Mouse (Mus musculus) bone marrow, adult 2 months (tissue): ENCODE results near the gene Kdm1a. TPM values are rescaled to one million over a fixed set of nuclear protein-coding genes. Genes with fewer than 3 reads are reported as not detected.

Source experiments
- H3K27ac ChIP-seq: fragments of 200-500 bp; 2 replicates; pipeline ENCODE4 v1.5.1; 2012; ENCODE audit warnings: low read depth, mild to moderate bottlenecking, control low read depth, inconsistent platforms, low read length; ENCODE audit not compliant: control insufficient read depth, poor library complexity, insufficient read depth
- H3K4me1 ChIP-seq: fragments of 200-500 bp; 2 replicates; pipeline ENCODE4 v1.6.1; 2011; ENCODE audit warnings: low read length; ENCODE audit not compliant: control insufficient read depth, insufficient read depth
- H3K4me3 ChIP-seq: fragments of 200-500 bp; replicated peaks from 2 replicates; pipeline ENCODE3; 2011; ENCODE audit warnings: mild to moderate bottlenecking, low read depth, low read length, control low read depth; ENCODE audit not compliant: control insufficient read depth
- CTCF ChIP-seq: fragments of 200-500 bp; IDR thresholded peaks from 2 replicates; pipeline ENCODE4 v1.5.1; 2011; ENCODE audit warnings: low read length, control low read depth; ENCODE audit not compliant: control insufficient read depth, insufficient read depth
- POLR2A ChIP-seq: fragments of 200-500 bp; IDR thresholded peaks from 2 replicates; pipeline ENCODE4 v1.6.1; 2011; ENCODE audit warnings: low read depth, mild to moderate bottlenecking, control low read depth, low read length, borderline replicate concordance; ENCODE audit not compliant: control insufficient read depth
- WGBS: fragments of 180-500 bp; shearing (Covaris S2); methylation state at CpG from one replicate; pipeline ENCODE4 v1.1.7; 2018; 5-methylcytosine and 5-hydroxymethylcytosine counted together
- polyA plus RNA-seq: library from polyadenylated mRNA; stranded (reverse); fragments of >200 nt; gene quantifications from 2 replicates; pipeline ENCODE4 v1.2.4, GENCODE M21; 2011; ENCODE audit warnings: low replicate concordance; ENCODE audit not compliant: missing spikeins, insufficient read depth, insufficient read length

Gene Kdm1a
- polyA plus RNA-seq, 1 experiment: 26.4 TPM

GRCm38 (mm10) chr4:136568629-136569028 lies 33.9 kb downstream of the Kdm1a start:
- Histone ChIP-seq H3K27ac (no peak overlapping the region), H3K4me1 (no peaks in the 10 kb centered on the region), H3K4me3 (no peak overlapping the region)
- WGBS: 81% methylated on average over 3 of the region's 3 CpGs
- no peak for TF ChIP-seq POLR2A
- no peak for TF ChIP-seq CTCF

- Histone ChIP-seq H3K27ac (no peak overlapping the region), H3K4me1 (no peaks in the 10 kb centered on the region), H3K4me3 (no peak overlapping the region)
- WGBS: 74% methylated on average over 6 of the region's 6 CpGs
- TF ChIP-seq POLR2A (no peak), CTCF (no peak)
Measured at GRCm38 (mm10) chr4:136562755-136563154, 39.8 kb downstream of the Kdm1a start.

DNA sequence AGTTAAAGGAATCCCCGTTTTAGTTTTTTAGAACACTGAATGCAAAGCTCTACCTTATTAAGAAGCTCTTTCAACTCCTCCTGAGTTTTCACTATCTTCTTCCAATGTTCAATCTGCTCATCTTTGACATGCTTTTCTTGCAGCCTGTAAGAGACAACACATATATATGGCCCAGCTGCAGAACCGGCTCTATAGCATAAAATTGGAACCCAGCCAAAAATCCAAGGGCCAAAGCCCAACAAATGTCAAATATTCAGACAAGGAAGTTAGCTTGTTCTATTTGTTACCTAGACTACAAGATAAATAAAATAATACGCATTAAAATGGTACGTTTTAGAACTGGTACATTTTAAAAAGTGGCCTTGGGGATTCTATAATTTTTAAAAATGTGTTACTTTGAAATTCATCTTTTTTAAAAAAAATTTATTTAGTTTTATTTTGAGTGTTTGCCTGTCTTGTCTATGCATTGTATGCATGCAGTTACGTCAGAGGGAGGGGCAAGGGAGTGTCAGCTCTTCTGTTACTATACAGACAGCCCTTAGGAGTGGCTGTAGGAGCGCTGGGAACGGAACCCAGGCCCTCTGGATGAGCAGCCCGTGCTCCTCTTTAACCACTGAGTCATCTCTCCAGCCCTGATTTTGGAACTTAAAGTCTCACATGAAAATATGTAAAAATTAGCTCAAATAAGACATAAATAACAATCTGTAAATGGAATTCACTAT lies 42.1 kb downstream of the Kdm1a start:
- H3K4me1 ChIP-seq: no peaks in the 10 kb centered on the region
- TF ChIP-seq CTCF (no peak), POLR2A (no peak)
- no peak overlapping the region for H3K27ac ChIP-seq
- WGBS: 86% methylated on average over 8 of the region's 8 CpGs
- no peak overlapping the region for H3K4me3 ChIP-seq

GRCm38 (mm10) chr4:136559690-136560089 lies 42.8 kb downstream of the Kdm1a start:
- TF ChIP-seq CTCF (no peak), POLR2A (no peak)
- 66% methylated on average over 2 of the region's 2 CpGs for WGBS
- Histone ChIP-seq H3K27ac (no peak overlapping the region), H3K4me1 (no peaks in the 10 kb centered on the region), H3K4me3 (no peak overlapping the region)

DNA sequence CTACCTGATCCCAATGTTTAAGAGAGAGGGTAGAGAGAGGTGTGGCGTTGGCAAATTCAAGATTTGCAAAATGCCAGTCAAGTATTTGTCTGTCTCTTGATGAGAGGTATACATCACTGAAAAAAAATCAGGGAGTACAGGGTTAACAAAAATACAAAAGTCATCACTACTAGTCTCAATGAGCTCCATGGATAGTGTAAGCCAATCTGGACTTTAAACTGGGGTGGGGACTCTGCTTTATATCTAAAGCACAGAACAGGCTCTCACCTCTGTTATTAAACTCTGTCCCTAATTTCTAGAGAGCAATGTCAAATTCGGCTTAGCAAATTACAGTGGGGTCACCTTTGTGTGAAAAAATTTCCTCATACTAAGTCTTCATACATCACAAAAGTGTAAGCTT lies 44.9 kb downstream of the Kdm1a start:
- no peak for TF ChIP-seq CTCF
- TF ChIP-seq POLR2A: no peak
- WGBS: 89% methylated on average over 2 of the region's 2 CpGs
- no peaks in the 10 kb centered on the region for H3K4me1 ChIP-seq
- no peak overlapping the region for H3K27ac ChIP-seq
- H3K4me3 ChIP-seq: no peak overlapping the region

GRCm38 (mm10) chr4:136553108-136553507 lies 49.4 kb downstream of the Kdm1a start:
- Histone ChIP-seq H3K4me3 (no peak overlapping the region), H3K4me1 (no peaks in the 10 kb centered on the region), H3K27ac (no peak overlapping the region)
- 88% methylated on average over 1 of the region's 1 CpGs for WGBS
- TF ChIP-seq CTCF (no peak), POLR2A (no peak)

GRCm38 (mm10) chr4:136548381-136548801 lies 54.1 kb downstream of the Kdm1a start:
- 83% methylated on average over 1 of the region's 1 CpGs for WGBS
- Histone ChIP-seq H3K27ac (no peak overlapping the region), H3K4me3 (no peak overlapping the region), H3K4me1 (no peaks in the 10 kb centered on the region)
- TF ChIP-seq POLR2A: no peak
- TF ChIP-seq CTCF: no peak

DNA sequence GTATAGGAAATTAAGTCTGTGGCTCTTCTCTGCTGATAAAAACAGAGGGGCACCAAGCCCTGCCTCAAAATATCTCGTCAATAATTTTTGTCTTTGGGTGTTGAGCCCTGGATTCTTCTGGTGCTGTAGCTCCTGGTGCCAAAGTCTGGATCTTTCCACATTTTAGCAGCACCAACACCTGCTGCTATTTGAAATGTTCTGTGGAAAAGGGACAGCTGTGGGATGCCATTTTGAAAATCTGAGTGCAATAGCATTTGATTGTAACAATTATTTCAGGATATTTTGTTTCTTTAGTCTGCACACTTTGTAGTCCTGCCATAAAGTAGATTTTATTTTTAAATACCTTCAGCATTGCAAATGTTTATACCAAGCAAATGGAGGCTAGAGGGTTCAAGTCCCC lies 54.8 kb downstream of the Kdm1a start:
- Histone ChIP-seq H3K4me1 (no peaks in the 10 kb centered on the region), H3K27ac (no peak overlapping the region), H3K4me3 (no peak overlapping the region)
- TF ChIP-seq CTCF (no peak), POLR2A (no peak)
- WGBS: 77% methylated on average over 1 of the region's 1 CpGs

DNA sequence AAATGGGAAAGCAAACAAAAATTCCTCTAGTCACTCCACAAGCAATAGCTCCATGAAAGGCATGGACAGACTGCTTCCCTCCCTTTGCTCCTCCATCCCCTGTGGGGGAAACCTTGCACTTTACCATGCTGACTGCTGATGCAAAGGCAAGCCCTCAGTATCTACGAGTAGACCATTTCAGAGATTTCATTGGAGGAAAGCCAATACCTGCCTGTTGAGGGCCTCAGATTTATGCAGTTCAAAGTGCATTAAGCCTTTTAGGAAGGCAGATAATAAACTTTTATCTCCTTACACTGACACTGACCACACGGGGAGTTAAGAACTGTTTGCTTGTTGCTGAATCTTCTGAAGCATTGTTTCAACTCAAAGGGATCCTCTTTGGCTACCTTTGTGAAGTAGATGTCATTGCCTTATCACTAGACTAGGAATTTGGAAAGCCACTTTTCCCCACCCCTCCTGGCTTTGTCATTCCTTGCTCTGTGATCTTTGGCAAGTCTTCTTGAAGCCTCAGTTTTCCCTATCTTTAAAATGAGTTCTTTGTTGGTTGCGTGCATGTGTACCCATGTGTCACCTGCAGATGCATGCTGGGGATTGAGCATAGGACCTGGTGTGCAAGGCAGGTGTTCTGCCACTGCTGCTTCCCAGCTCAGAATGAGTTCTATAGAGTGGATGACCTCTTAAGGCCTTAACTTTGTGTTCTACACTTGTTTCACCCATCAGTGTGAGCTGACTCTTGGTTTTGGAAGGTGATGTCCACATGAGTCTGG lies 56.1 kb downstream of the Kdm1a start:
- Histone ChIP-seq H3K4me1 (no peaks in the 10 kb centered on the region), H3K27ac (no peak overlapping the region), H3K4me3 (no peak overlapping the region)
- WGBS: 71% methylated on average over 3 of the region's 3 CpGs
- TF ChIP-seq POLR2A (no peak), CTCF (no peak)
